Mouse (Mus musculus) embryonic facial prominence, embryonic 10.5 days (tissue): ENCODE measurements around the gene Pik3c2g. TPM values are rescaled to one million over a fixed set of nuclear protein-coding genes. Genes with fewer than 3 reads are reported as not detected.

Source experiments
- DNase-seq: peaks from one replicate; pipeline ENCODE4 v3.0.0-alpha.2; 2017; ENCODE audit warnings: low spot score
- H3K27ac ChIP-seq: fragments of 300-500 bp; sonication (generic); replicated peaks from 2 replicates; pipeline ENCODE4 v1.5.1; 2016; ENCODE audit warnings: mild to moderate bottlenecking
- H3K27me3 ChIP-seq: fragments of 300-500 bp; sonication (generic); replicated peaks from 2 replicates; pipeline ENCODE4 v1.6.1; 2016; ENCODE audit warnings: low read depth, mild to moderate bottlenecking; ENCODE audit not compliant: poor library complexity, severe bottlenecking
- H3K36me3 ChIP-seq: fragments of 300-500 bp; sonication (generic); replicated peaks from 2 replicates; pipeline ENCODE4 v1.6.1; 2016; ENCODE audit warnings: mild to moderate bottlenecking, moderate library complexity
- H3K4me1 ChIP-seq: fragments of 300-500 bp; sonication (generic); 2 replicates; pipeline ENCODE4 v1.6.1; 2016
- H3K4me3 ChIP-seq: fragments of 300-500 bp; sonication (generic); 2 replicates; pipeline ENCODE4 v1.5.1; 2016; ENCODE audit warnings: mild to moderate bottlenecking, moderate library complexity
- H3K9me3 ChIP-seq: fragments of 300-500 bp; sonication (generic); 2 replicates; pipeline ENCODE4 v1.6.1; 2016; ENCODE audit warnings: mild to moderate bottlenecking
- WGBS: fragments of 180-500 bp; shearing (Covaris S2); methylation state at CpG from one replicate; pipeline ENCODE4 v1.1.7; 2016; 5-methylcytosine and 5-hydroxymethylcytosine counted together
- polyA plus RNA-seq: library from polyadenylated mRNA; unstranded; fragments of >200 nt; fragmentation: Nextera tagmentation; extraction: Ambion mirVana; gene quantifications from 2 replicates; pipeline ENCODE4 v1.2.1, GENCODE M21; 2016

Pik3c2g gene
- polyA plus RNA-seq, 1 experiment from 2014 or later, result 0.25 TPM

GRCm38 (mm10) chr6:139974668-139975067 is 387.6 kb downstream of the Pik3c2g start:
- 84% methylated on average over 5 of the region's 5 CpGs for WGBS
- Histone ChIP-seq H3K27me3 (no peaks in the 10 kb centered on the region), H3K36me3 (no peaks in the 10 kb centered on the region), H3K9me3 (no peaks in the 10 kb centered on the region), H3K4me3 (no peak overlapping the region), H3K27ac (no peak overlapping the region), H3K4me1 (peaks cover 6% of the 10 kb centered on the region)
- DNase-seq, result no peak

DNA sequence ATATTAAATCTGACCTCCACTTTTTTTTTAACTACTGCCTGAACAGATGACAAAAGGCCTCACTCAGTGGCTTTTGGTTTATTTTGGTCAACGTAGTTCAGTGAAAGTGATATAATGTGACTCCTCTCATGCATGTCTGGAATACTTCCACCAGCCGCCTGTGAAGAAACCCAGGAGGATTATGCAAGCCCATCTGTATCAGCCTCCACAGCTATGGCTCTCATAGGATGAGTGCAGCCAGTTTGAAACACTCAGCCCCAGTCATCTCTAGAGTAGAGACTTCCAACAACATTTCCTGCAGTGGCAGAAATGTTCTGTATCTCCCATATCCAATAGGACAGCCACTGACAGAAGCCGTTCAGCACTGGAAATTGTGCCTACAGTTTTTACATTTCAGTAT is 391.1 kb downstream of the Pik3c2g start:
- no peaks in the 10 kb centered on the region for H3K27me3 ChIP-seq
- H3K4me1 ChIP-seq, result peaks cover 6% of the 10 kb centered on the region
- no peak overlapping the region for H3K4me3 ChIP-seq
- no peaks in the 10 kb centered on the region for H3K9me3 ChIP-seq
- WGBS, result 65% methylated on average over 3 of the region's 3 CpGs
- DNase-seq, result no peak
- H3K36me3 ChIP-seq, result no peaks in the 10 kb centered on the region
- no peak overlapping the region for H3K27ac ChIP-seq

DNA sequence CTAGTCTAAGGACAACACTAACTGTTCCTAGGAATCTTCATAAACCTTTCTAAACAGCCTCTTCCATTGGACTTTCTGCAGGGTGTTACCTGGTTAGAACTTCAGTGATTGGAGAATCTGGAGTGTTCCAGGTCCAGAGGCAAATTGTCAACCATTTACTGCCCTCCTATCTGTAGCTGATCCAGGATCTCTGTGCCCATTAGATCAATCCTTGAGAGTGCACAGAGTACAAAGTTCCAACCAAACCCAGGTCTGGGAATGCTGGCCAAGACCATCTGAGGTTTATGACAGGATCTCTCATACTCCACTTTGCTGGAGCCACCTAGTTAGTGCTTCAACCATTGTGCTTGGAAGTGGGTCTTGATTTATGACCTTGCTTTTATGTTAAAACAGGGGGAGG is 394.0 kb downstream of the Pik3c2g start:
- no peaks in the 10 kb centered on the region for H3K27me3 ChIP-seq

DNA sequence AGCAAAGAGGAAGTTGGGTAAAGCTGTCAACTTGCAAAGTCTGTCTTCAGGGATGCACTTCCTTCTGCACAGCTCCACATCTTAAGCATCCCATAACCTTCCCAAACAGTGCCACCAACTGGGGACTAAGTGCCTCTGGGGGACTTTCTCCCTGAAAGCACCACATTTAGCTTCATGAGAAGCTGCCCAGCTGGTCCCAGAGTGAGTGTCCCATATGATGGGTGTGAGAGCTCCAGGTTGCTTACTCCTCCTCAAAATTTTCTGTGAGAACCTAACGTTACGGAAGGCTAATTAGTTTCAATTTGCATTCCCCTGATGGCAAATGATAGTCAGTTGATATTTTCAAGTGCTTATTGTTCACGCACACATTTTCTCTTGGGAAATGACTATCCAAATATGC is 397.0 kb downstream of the Pik3c2g start:
- DNase-seq, result no peak
- H3K36me3 ChIP-seq, result no peaks in the 10 kb centered on the region
- no peaks in the 10 kb centered on the region for H3K9me3 ChIP-seq
- no peaks in the 10 kb centered on the region for H3K27me3 ChIP-seq
- WGBS, result 88% methylated on average over 3 of the region's 3 CpGs
- no peak overlapping the region for H3K27ac ChIP-seq
- H3K4me3 ChIP-seq, result no peak overlapping the region
- 0 out of 2 replicates have a peak, but pooled peaks cover under 1% of the 10 kb centered on the region for H3K4me1 ChIP-seq

More for the DNA sequence above, 394.0 kb downstream of the Pik3c2g start:
- Histone ChIP-seq H3K36me3 (no peaks in the 10 kb centered on the region), H3K4me1 (peaks cover 6% of the 10 kb centered on the region), H3K4me3 (no peak overlapping the region), H3K9me3 (no peaks in the 10 kb centered on the region), H3K27ac (no peak overlapping the region)
- no peak for DNase-seq

- H3K27ac ChIP-seq, result no peak overlapping the region
- H3K4me3 ChIP-seq, result no peak overlapping the region
- H3K27me3 ChIP-seq, result no peaks in the 10 kb centered on the region
- 80% methylated on average over 2 of the region's 2 CpGs for WGBS
- no peak for DNase-seq
- no peaks in the 10 kb centered on the region for H3K4me1 ChIP-seq
- H3K36me3 ChIP-seq, result no peaks in the 10 kb centered on the region
- H3K9me3 ChIP-seq, result no peaks in the 10 kb centered on the region
These were observed 399.5 kb downstream of the Pik3c2g start for GRCm38 (mm10) chr6:139986564-139986963.

GRCm38 (mm10) chr6:139989075-139989474 is 402.1 kb downstream of the Pik3c2g start:
- Histone ChIP-seq H3K4me1 (no peaks in the 10 kb centered on the region), H3K4me3 (no peak overlapping the region), H3K36me3 (no peaks in the 10 kb centered on the region), H3K27me3 (no peaks in the 10 kb centered on the region), H3K9me3 (no peaks in the 10 kb centered on the region), H3K27ac (no peak overlapping the region)
- DNase-seq, result no peak
- WGBS, result 81% methylated on average over 6 of the region's 6 CpGs

- WGBS, result 77% methylated on average over 10 of the region's 10 CpGs
- Histone ChIP-seq H3K9me3 (no peaks in the 10 kb centered on the region), H3K4me3 (no peak overlapping the region), H3K27ac (no peak overlapping the region), H3K27me3 (no peaks in the 10 kb centered on the region), H3K36me3 (no peaks in the 10 kb centered on the region), H3K4me1 (no peaks in the 10 kb centered on the region)
- DNase-seq, result no peak
These were observed 402.6 kb downstream of the Pik3c2g start for GRCm38 (mm10) chr6:139989597-139989996.

DNA sequence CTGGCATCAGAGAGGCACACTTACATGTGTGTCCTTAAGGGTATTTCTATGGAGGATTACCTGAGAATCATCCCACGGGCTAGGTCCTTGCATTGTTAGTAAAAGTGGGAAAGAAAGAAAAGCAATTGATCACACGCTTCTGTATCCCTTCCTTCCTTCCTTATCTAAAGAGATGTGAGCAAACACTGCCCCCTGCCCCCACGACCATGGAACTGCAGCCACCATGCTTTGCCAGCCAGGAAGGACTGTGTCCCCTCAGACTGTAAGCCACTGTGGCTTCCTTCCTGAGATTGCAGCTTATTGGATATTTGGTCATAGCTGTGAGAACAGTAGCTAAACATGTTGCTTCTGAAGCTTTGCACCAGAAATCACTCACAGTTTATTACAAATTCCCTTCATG is 418.2 kb downstream of the Pik3c2g start:
- H3K27ac ChIP-seq, result no peak overlapping the region
- no peak for DNase-seq
- H3K4me3 ChIP-seq, result no peak overlapping the region
- 84% methylated on average over 3 of the region's 3 CpGs for WGBS
- no peaks in the 10 kb centered on the region for H3K9me3 ChIP-seq
- H3K27me3 ChIP-seq, result no peaks in the 10 kb centered on the region
- no peaks in the 10 kb centered on the region for H3K36me3 ChIP-seq
- H3K4me1 ChIP-seq, result no peaks in the 10 kb centered on the region

Other genes with a start within 250 kb of the Pik3c2g start
- gene Rergl, start 85.2 kb upstream of the Pik3c2g start, polyA plus RNA-seq, result not detected in 2 replicates